Mouse (Mus musculus): ENCODE measurements at regions not wholly inside any gene's neighbourhood (a gene's known extent, or its start where the extent isn't known, plus 50 kb on each side); places are given as distances from the start of the nearest gene placed in this dataset.

GRCm38 (mm10) chr12:106293117-106293516 is 283.1 kb downstream of the Vrk1 start:
- Histone ChIP-seq H3K4me3 (ENCODE audit: control insufficient read depth in 1 of 2, insufficient read depth in 1 of 2, low read depth in 2 of 2, low read length in 2 of 2) (no peak overlapping the region), H3K27me3 (ENCODE audit: control insufficient read depth in 1 of 2, insufficient read depth in 2 of 2, low read length in 2 of 2) (no peaks in the 10 kb centered on the region), H3K36me3 (ENCODE audit: control insufficient read depth in 1 of 2, insufficient read depth in 2 of 2, low read length in 2 of 2) (no peaks in the 10 kb centered on the region), H3K79me2 (ENCODE audit: control insufficient read depth, insufficient read depth, low read length, poor library complexity) (no peaks in the 10 kb centered on the region), H3K9ac (ENCODE audit: control insufficient read depth, low read depth, low read length, poor library complexity, severe bottlenecking) (no peak overlapping the region), H3K27ac (ENCODE audit: control insufficient read depth, low read depth, low read length) (no peak overlapping the region), H3K9me3 (replicated peaks; ENCODE audit: insufficient read depth, low read length) (no peaks in the 10 kb centered on the region), H3K4me1 (ENCODE audit: control insufficient read depth in 1 of 2, insufficient read depth in 2 of 2, low read length in 2 of 2) (no peaks in the 10 kb centered on the region)
- DNase-seq (ENCODE audit: low read depth, low spot score): no peak
- no peak for TF ChIP-seq ZKSCAN1 (IDR thresholded peaks at IDR 0.05; ENCODE audit: low read depth, low read length)
- no peak for TF ChIP-seq KAT2A (conservative IDR thresholded peaks at IDR 0.05; ENCODE audit: low read depth, low read length)
- no peak for TF ChIP-seq POLR2AphosphoS5 (IDR thresholded peaks at IDR 0.05; ENCODE audit: borderline replicate concordance, low read depth, low read length)
- no peak for TF ChIP-seq MAX (IDR thresholded peaks at IDR 0.05; ENCODE audit: low read length)
- TF ChIP-seq JUND (IDR thresholded peaks at IDR 0.05; ENCODE audit: low read depth, low read length): no peak
- TF ChIP-seq SIN3A (IDR thresholded peaks at IDR 0.05; ENCODE audit: low read length): no peak
- no peak for TF ChIP-seq ZNF384 (IDR thresholded peaks at IDR 0.05; ENCODE audit: low read depth, low read length)
- no peak for TF ChIP-seq ETS1 (IDR thresholded peaks at IDR 0.05; ENCODE audit: low read depth, low read length)
- TF ChIP-seq RAD21 (IDR thresholded peaks at IDR 0.05; ENCODE audit: low read depth, low read length): no peak
- no peak for TF ChIP-seq TAL1 (IDR thresholded peaks at IDR 0.05; ENCODE audit: low read length)
- TF ChIP-seq GABPA (IDR thresholded peaks at IDR 0.05; ENCODE audit: low read depth, low read length): no peak
- TF ChIP-seq EP300 (IDR thresholded peaks at IDR 0.05; ENCODE audit: low read depth in 1 of 2, low read length in 2 of 2): no peak
- no peak for TF ChIP-seq MXI1 (IDR thresholded peaks at IDR 0.05; ENCODE audit: low read depth, low read length)
- TF ChIP-seq NRF1 (IDR thresholded peaks at IDR 0.05; ENCODE audit: insufficient read depth, low read depth, low read length, poor library complexity, severe bottlenecking): no peak
- TF ChIP-seq POLR2AphosphoS2 (IDR thresholded peaks at IDR 0.05; ENCODE audit: low read length): no peak
- TF ChIP-seq UBTF (IDR thresholded peaks at IDR 0.05; ENCODE audit: borderline replicate concordance, insufficient read depth, low read depth, low read length): no peak
- no peak for TF ChIP-seq MAFK (IDR thresholded peaks at IDR 0.05; ENCODE audit: borderline replicate concordance, low read depth, low read length)

- no peak overlapping the region for H3K4me3 ChIP-seq (ENCODE audit: control insufficient read depth in 1 of 2, insufficient read depth in 1 of 2, low read depth in 2 of 2, low read length in 2 of 2)
- no peak overlapping the region for H3K9ac ChIP-seq (ENCODE audit: control insufficient read depth, low read depth, low read length, poor library complexity, severe bottlenecking)
- no peaks in the 10 kb centered on the region for H3K4me1 ChIP-seq (ENCODE audit: control insufficient read depth in 1 of 2, insufficient read depth in 2 of 2, low read length in 2 of 2)
- H3K79me2 ChIP-seq (ENCODE audit: control insufficient read depth, insufficient read depth, low read length, poor library complexity): no peaks in the 10 kb centered on the region
- H3K27me3 ChIP-seq (ENCODE audit: control insufficient read depth in 1 of 2, insufficient read depth in 2 of 2, low read length in 2 of 2): no peaks in the 10 kb centered on the region
- no peak for DNase-seq (ENCODE audit: low read depth, low spot score)
- H3K27ac ChIP-seq (ENCODE audit: control insufficient read depth, low read depth, low read length): no peak overlapping the region
- TF ChIP-seq MAFK (IDR thresholded peaks at IDR 0.05; ENCODE audit: borderline replicate concordance, low read depth, low read length): no peak
- TF ChIP-seq ZC3H11A (IDR thresholded peaks at IDR 0.05; ENCODE audit: low read depth, low read length): no peak
- TF ChIP-seq MAX (IDR thresholded peaks at IDR 0.05; ENCODE audit: low read length): no peak
- no peak for TF ChIP-seq SIN3A (IDR thresholded peaks at IDR 0.05; ENCODE audit: low read length)
- no peak for TF ChIP-seq CHD1 (IDR thresholded peaks at IDR 0.05; ENCODE audit: low read depth, low read length)
- no peak for TF ChIP-seq ZNF384 (IDR thresholded peaks at IDR 0.05; ENCODE audit: low read depth, low read length)
- TF ChIP-seq E2F4 (IDR thresholded peaks at IDR 0.05; ENCODE audit: borderline replicate concordance, low read depth, low read length): no peak
- no peak for TF ChIP-seq SMC3 (IDR thresholded peaks at IDR 0.05; ENCODE audit: low read depth, low read length)
- no peak for TF ChIP-seq RCOR1 (IDR thresholded peaks at IDR 0.05; ENCODE audit: low read depth, low read length)
- no peak for TF ChIP-seq POLR2AphosphoS2 (IDR thresholded peaks at IDR 0.05; ENCODE audit: low read length)
- no peak for TF ChIP-seq HCFC1 (IDR thresholded peaks at IDR 0.05; ENCODE audit: low read depth, low read length)
- TF ChIP-seq ZKSCAN1 (IDR thresholded peaks at IDR 0.05; ENCODE audit: low read depth, low read length): no peak
- H3K9me3 ChIP-seq (replicated peaks; ENCODE audit: insufficient read depth, low read length): no peaks in the 10 kb centered on the region
- no peaks in the 10 kb centered on the region for H3K36me3 ChIP-seq (ENCODE audit: control insufficient read depth in 1 of 2, insufficient read depth in 2 of 2, low read length in 2 of 2)
Observed at GRCm38 (mm10) chr12:106295596-106295995, 285.6 kb downstream of the Vrk1 start.
